Mouse (Mus musculus) thymus, postnatal 25 days (tissue): ENCODE measurements around the gene Ube2z.
A peak's percentile ranks its signal among the peaks of the same experiment; 100 is the strongest.

Experiments used
- DNase-seq: peaks from one replicate; pipeline ENCODE4 v3.0.0; 2022

The Ube2z gene

GRCm38 (mm10) chr11:96006367-96006851 is 58.8 kb downstream of the Ube2z start:
- peak; percentile 6 for DNase-seq

- DNase-seq = peak; percentile 8
Observed at GRCm38 (mm10) chr11:96005403-96006271, 59.6 kb downstream of the Ube2z start, which contains the start of gene Igf2bp1. Gene Igf2bp1, minus strand, starts transcription at chr11:96005940.

- DNase-seq = peak; percentile 16
Observed at GRCm38 (mm10) chr11:96004793-96005402, 60.3 kb downstream of the Ube2z start.

- DNase-seq = no peak
Observed at GRCm38 (mm10) chr11:96003969-96004792, 61.0 kb downstream of the Ube2z start.

- DNase-seq = no peak
Observed at GRCm38 (mm10) chr11:96003100-96003900, 61.9 kb downstream of the Ube2z start.
